Mouse (Mus musculus): ENCODE measurements around the gene Cdc42ep3. TPM values are rescaled to one million over a fixed set of nuclear protein-coding genes. Genes with fewer than 3 reads are reported as not detected.

Cdc42ep3 gene
- polyA plus RNA-seq, 1 experiment from 2014 or later, result 44.0 TPM

- no peak overlapping the region for H3K27ac ChIP-seq (ENCODE audit: low read depth, low read length)
- H3K27me3 ChIP-seq (replicated peaks; ENCODE audit: control insufficient read depth, insufficient read depth, low read length), result no peaks in the 10 kb centered on the region
- H3K36me3 ChIP-seq (ENCODE audit: control insufficient read depth, insufficient read depth, low read length), result no peaks in the 10 kb centered on the region
- 98% methylated on average over 3 of the region's 3 CpGs for WGBS
- H3K9ac ChIP-seq (ENCODE audit: low read depth, low read length), result no peak overlapping the region
- H3K9me3 ChIP-seq (ENCODE audit: control insufficient read depth, low read length), result no peaks in the 10 kb centered on the region
- ATAC-seq, result no peak
- no peaks in the 10 kb centered on the region for H3K4me1 ChIP-seq (ENCODE audit: control insufficient read depth, insufficient read depth, low read depth, low read length)
- H3K4me2 ChIP-seq (ENCODE audit: low read length), result no peak overlapping the region
- H3K4me3 ChIP-seq (ENCODE audit: low read length), result no peak overlapping the region
Measured at GRCm38 (mm10) chr17:79303238-79303637, 51.7 kb downstream of the Cdc42ep3 start.

- Histone ChIP-seq H3K9me3 (ENCODE audit: control insufficient read depth, low read length) (no peaks in the 10 kb centered on the region), H3K36me3 (ENCODE audit: control insufficient read depth, insufficient read depth, low read length) (no peaks in the 10 kb centered on the region), H3K4me2 (ENCODE audit: low read length) (no peak overlapping the region), H3K4me3 (ENCODE audit: low read length) (no peak overlapping the region), H3K4me1 (ENCODE audit: control insufficient read depth, insufficient read depth, low read depth, low read length) (no peaks in the 10 kb centered on the region), H3K27me3 (replicated peaks; ENCODE audit: control insufficient read depth, insufficient read depth, low read length) (no peaks in the 10 kb centered on the region), H3K9ac (ENCODE audit: low read depth, low read length) (no peak overlapping the region), H3K27ac (ENCODE audit: low read depth, low read length) (no peak overlapping the region)
- WGBS, result 89% methylated on average over 1 of the region's 1 CpGs
- no peak for ATAC-seq
Measured at GRCm38 (mm10) chr17:79299925-79300324, 55.0 kb downstream of the Cdc42ep3 start.

- H3K4me3 ChIP-seq (ENCODE audit: low read length), result no peak overlapping the region
- no peaks in the 10 kb centered on the region for H3K36me3 ChIP-seq (ENCODE audit: control insufficient read depth, insufficient read depth, low read length)
- no peaks in the 10 kb centered on the region for H3K4me1 ChIP-seq (ENCODE audit: control insufficient read depth, insufficient read depth, low read depth, low read length)
- no peak overlapping the region for H3K4me2 ChIP-seq (ENCODE audit: low read length)
- no peak overlapping the region for H3K27ac ChIP-seq (ENCODE audit: low read depth, low read length)
- no peak overlapping the region for H3K9ac ChIP-seq (ENCODE audit: low read depth, low read length)
- no peaks in the 10 kb centered on the region for H3K9me3 ChIP-seq (ENCODE audit: control insufficient read depth, low read length)
- ATAC-seq, result no peak
- no peaks in the 10 kb centered on the region for H3K27me3 ChIP-seq (replicated peaks; ENCODE audit: control insufficient read depth, insufficient read depth, low read length)
Measured at GRCm38 (mm10) chr17:79298968-79299367, 55.9 kb downstream of the Cdc42ep3 start.

- no peaks in the 10 kb centered on the region for H3K9me3 ChIP-seq (ENCODE audit: control insufficient read depth, low read length)
- 71% methylated on average over 4 of the region's 4 CpGs for whole genome bisulfite sequencing
- no peak overlapping the region for H3K4me3 ChIP-seq (ENCODE audit: low read length)
- H3K27me3 ChIP-seq (replicated peaks; ENCODE audit: control insufficient read depth, insufficient read depth, low read length), result no peaks in the 10 kb centered on the region
- H3K4me2 ChIP-seq (ENCODE audit: low read length), result no peak overlapping the region
- no peak for ATAC-seq
- H3K27ac ChIP-seq (ENCODE audit: low read depth, low read length), result no peak overlapping the region
- H3K9ac ChIP-seq (ENCODE audit: low read depth, low read length), result no peak overlapping the region
- no peaks in the 10 kb centered on the region for H3K36me3 ChIP-seq (ENCODE audit: control insufficient read depth, insufficient read depth, low read length)
- no peaks in the 10 kb centered on the region for H3K4me1 ChIP-seq (ENCODE audit: control insufficient read depth, insufficient read depth, low read depth, low read length)
Measured at GRCm38 (mm10) chr17:79295926-79296325, 59.0 kb downstream of the Cdc42ep3 start.

- 81% methylated on average over 5 of the region's 5 CpGs for WGBS
- no peak overlapping the region for H3K9ac ChIP-seq (ENCODE audit: low read depth, low read length)
- H3K4me2 ChIP-seq (ENCODE audit: low read length), result no peak overlapping the region
- no peak overlapping the region for H3K27ac ChIP-seq (ENCODE audit: low read depth, low read length)
- H3K27me3 ChIP-seq (replicated peaks; ENCODE audit: control insufficient read depth, insufficient read depth, low read length), result no peaks in the 10 kb centered on the region
- no peaks in the 10 kb centered on the region for H3K36me3 ChIP-seq (ENCODE audit: control insufficient read depth, insufficient read depth, low read length)
- no peaks in the 10 kb centered on the region for H3K4me1 ChIP-seq (ENCODE audit: control insufficient read depth, insufficient read depth, low read depth, low read length)
- no peak for ATAC-seq
- H3K4me3 ChIP-seq (ENCODE audit: low read length), result no peak overlapping the region
- no peaks in the 10 kb centered on the region for H3K9me3 ChIP-seq (ENCODE audit: control insufficient read depth, low read length)
Measured at GRCm38 (mm10) chr17:79291672-79292071, 63.2 kb downstream of the Cdc42ep3 start.

GRCm38 (mm10) chr17:79290697-79291096, 64.2 kb downstream of the Cdc42ep3 start:
- no peaks in the 10 kb centered on the region for H3K9me3 ChIP-seq (ENCODE audit: control insufficient read depth, low read length)
- no peak for ATAC-seq
- H3K27ac ChIP-seq (ENCODE audit: low read depth, low read length), result no peak overlapping the region
- no peak overlapping the region for H3K4me3 ChIP-seq (ENCODE audit: low read length)
- H3K27me3 ChIP-seq (replicated peaks; ENCODE audit: control insufficient read depth, insufficient read depth, low read length), result no peaks in the 10 kb centered on the region
- H3K9ac ChIP-seq (ENCODE audit: low read depth, low read length), result no peak overlapping the region
- H3K4me2 ChIP-seq (ENCODE audit: low read length), result no peak overlapping the region
- 80% methylated on average over 2 of the region's 2 CpGs for WGBS
- no peaks in the 10 kb centered on the region for H3K36me3 ChIP-seq (ENCODE audit: control insufficient read depth, insufficient read depth, low read length)
- no peaks in the 10 kb centered on the region for H3K4me1 ChIP-seq (ENCODE audit: control insufficient read depth, insufficient read depth, low read depth, low read length)

- no peaks in the 10 kb centered on the region for H3K27me3 ChIP-seq (replicated peaks; ENCODE audit: control insufficient read depth, insufficient read depth, low read length)
- H3K36me3 ChIP-seq (ENCODE audit: control insufficient read depth, insufficient read depth, low read length), result no peaks in the 10 kb centered on the region
- no peak overlapping the region for H3K4me2 ChIP-seq (ENCODE audit: low read length)
- H3K9me3 ChIP-seq (ENCODE audit: control insufficient read depth, low read length), result no peaks in the 10 kb centered on the region
- no peak for ATAC-seq
- no peak overlapping the region for H3K27ac ChIP-seq (ENCODE audit: low read depth, low read length)
- H3K9ac ChIP-seq (ENCODE audit: low read depth, low read length), result no peak overlapping the region
- no peak overlapping the region for H3K4me3 ChIP-seq (ENCODE audit: low read length)
- WGBS, result 83% methylated on average over 13 of the region's 13 CpGs
- no peaks in the 10 kb centered on the region for H3K4me1 ChIP-seq (ENCODE audit: control insufficient read depth, insufficient read depth, low read depth, low read length)
Measured at GRCm38 (mm10) chr17:79287302-79287701, 67.6 kb downstream of the Cdc42ep3 start.

- no peaks in the 10 kb centered on the region for H3K9me3 ChIP-seq (ENCODE audit: control insufficient read depth, low read length)
- H3K4me2 ChIP-seq (ENCODE audit: low read length), result no peak overlapping the region
- WGBS, result 26% methylated on average over 6 of the region's 6 CpGs
- H3K27ac ChIP-seq (ENCODE audit: low read depth, low read length), result no peak overlapping the region
- H3K4me3 ChIP-seq (ENCODE audit: low read length), result no peak overlapping the region
- H3K27me3 ChIP-seq (replicated peaks; ENCODE audit: control insufficient read depth, insufficient read depth, low read length), result no peaks in the 10 kb centered on the region
- no peak overlapping the region for H3K9ac ChIP-seq (ENCODE audit: low read depth, low read length)
- ATAC-seq, result no peak
- H3K4me1 ChIP-seq (ENCODE audit: control insufficient read depth, insufficient read depth, low read depth, low read length), result no peaks in the 10 kb centered on the region
- no peaks in the 10 kb centered on the region for H3K36me3 ChIP-seq (ENCODE audit: control insufficient read depth, insufficient read depth, low read length)
Measured at GRCm38 (mm10) chr17:79285030-79285601, 69.8 kb downstream of the Cdc42ep3 start.
